Mouse (Mus musculus): ENCODE measurements around the gene Bod1l. TPM values are rescaled to one million over a fixed set of nuclear protein-coding genes. Genes with fewer than 3 reads are reported as not detected.

The Bod1l gene
- total and polyA plus RNA-seq, 3 experiments, result 8.9 to 16.5 (median 15.4) TPM

GRCm38 (mm10) chr5:41775273-41775672 is 68.8 kb downstream of the Bod1l start:
- Histone ChIP-seq H3K9me3 (replicated peaks; ENCODE audit: low read length) (no peaks in the 10 kb centered on the region), H3K36me3 (replicated peaks in 1 of 2; ENCODE audit: control insufficient read depth in 1 of 2, insufficient read depth in 1 of 2, low read length in 1 of 2) (no peaks in the 10 kb centered on the region), H3K4me2 (ENCODE audit: insufficient read depth, low read depth, poor library complexity, severe bottlenecking) (no peak overlapping the region), H3K27me3 (replicated peaks) (no peaks in the 10 kb centered on the region), H3K27ac (ENCODE audit: insufficient read depth, low read depth) (no peak overlapping the region), H3K79me2 (replicated peaks; ENCODE audit: control insufficient read depth, extremely low read depth, insufficient read depth, poor library complexity, severe bottlenecking) (no peaks in the 10 kb centered on the region), H3K4me3 (replicated peaks in 1 of 3; ENCODE audit: low read depth in 2 of 3, low read length in 2 of 3, poor library complexity in 1 of 3) (no peak overlapping the region), H3K4me1 (ENCODE audit: control insufficient read depth in 1 of 2, insufficient read depth in 2 of 2) (peaks cover 0 to 12% of the 10 kb centered on the region in 2 experiments; a peak in 2 of 4 replicates), H3K9ac (ENCODE audit: insufficient read depth, low read depth) (no peak overlapping the region)
- in situ Hi-C loops (cut with MboI; ENCODE audit: low pct_ligation_motif_present, low pct_unique_long_range_greater_than_20kb, low sequenced_read_pairs) (no loop called here), dilution Hi-C loops (cut with MboI; ENCODE audit: extremely low pct_ligation_motif_present, extremely low pct_unique_long_range_greater_than_20kb, low sequenced_read_pairs) (no loop called here)
- peak; percentile 30 for DNase-seq (ENCODE audit: extremely low read depth)
- TF ChIP-seq JUND (conservative IDR thresholded peaks at IDR 0.05; ENCODE audit: low read depth, low read length) (no peak), JUN (IDR thresholded peaks at IDR 0.05; ENCODE audit: insufficient read depth, low read depth, low read length) (no peak), BHLHE40 (IDR thresholded peaks at IDR 0.05; ENCODE audit: low read depth, low read length) (peak; percentile 9; the same call in 1 of the 2 replicates)

- H3K9ac ChIP-seq (ENCODE audit: insufficient read depth, low read depth), result peak overlapping the region; percentile 36; the same call in 1 of the 2 replicates
- dilution Hi-C loops (cut with MboI; ENCODE audit: extremely low pct_ligation_motif_present, extremely low pct_unique_long_range_greater_than_20kb, low sequenced_read_pairs), result no loop called here
- peak overlapping the region in 2 of 3 experiments; percentile 44 to 51 for H3K4me3 ChIP-seq (replicated peaks in 1 of 3; ENCODE audit: low read depth in 2 of 3, low read length in 2 of 3, poor library complexity in 1 of 3)
- no peaks in the 10 kb centered on the region for H3K36me3 ChIP-seq (replicated peaks in 1 of 2; ENCODE audit: control insufficient read depth in 1 of 2, insufficient read depth in 1 of 2, low read length in 1 of 2)
- H3K79me2 ChIP-seq (replicated peaks; ENCODE audit: control insufficient read depth, extremely low read depth, insufficient read depth, poor library complexity, severe bottlenecking), result no peaks in the 10 kb centered on the region
- in situ Hi-C loops (cut with MboI; ENCODE audit: low pct_ligation_motif_present, low pct_unique_long_range_greater_than_20kb, low sequenced_read_pairs), result loop anchor here (25.0 kb wide), 1 partner anchor 631 kb away; no protein-coding TSS in a partner anchor
- no peaks in the 10 kb centered on the region for H3K27me3 ChIP-seq (replicated peaks)
- H3K27ac ChIP-seq (ENCODE audit: insufficient read depth, low read depth), result no peak overlapping the region
- H3K4me2 ChIP-seq (ENCODE audit: insufficient read depth, low read depth, poor library complexity, severe bottlenecking), result peak overlapping the region; percentile 74
- peaks cover 0 to 6% of the 10 kb centered on the region in 2 experiments; a peak in 2 of 4 replicates for H3K4me1 ChIP-seq (ENCODE audit: control insufficient read depth in 1 of 2, insufficient read depth in 2 of 2)
- peak; percentile 89 for DNase-seq (ENCODE audit: extremely low read depth)
- peaks cover 18% of the 10 kb centered on the region for H3K9me3 ChIP-seq (replicated peaks; ENCODE audit: low read length)
- TF ChIP-seq USF1 (IDR thresholded peaks at IDR 0.05; ENCODE audit: low read depth, low read length) (no peak), ZMIZ1 (IDR thresholded peaks at IDR 0.05; ENCODE audit: low read depth, low read length) (no peak), SIN3A (IDR thresholded peaks at IDR 0.05; ENCODE audit: low read length) (peak; percentile 69; the same call in 1 of the 2 replicates), MAZ (IDR thresholded peaks at IDR 0.05; ENCODE audit: low read depth, low read length) (no peak), MYC (IDR thresholded peaks at IDR 0.05; ENCODE audit: low read depth, low read length) (peak; percentile 77; the same call in 1 of the 2 replicates), CHD1 (IDR thresholded peaks at IDR 0.05; ENCODE audit: low read depth, low read length) (peak; percentile 66; the same call in 1 of the 2 replicates), E2F4 (IDR thresholded peaks at IDR 0.05; ENCODE audit: insufficient replicate concordance, low read depth, low read length) (0 out of 2 replicates have a peak, but pooled peaks have one; percentile 58), CHD2 (IDR thresholded peaks at IDR 0.05; ENCODE audit: low read length) (no peak), ETS1 (conservative IDR thresholded peaks at IDR 0.05; ENCODE audit: low read depth, low read length) (peak; percentile 31; the same call in 1 of the 2 replicates), KAT2A (IDR thresholded peaks at IDR 0.05; ENCODE audit: insufficient replicate concordance, low read length) (no peak), GABPA (IDR thresholded peaks at IDR 0.05; ENCODE audit: insufficient replicate concordance, low read depth, low read length) (no peak), USF2 (conservative IDR thresholded peaks at IDR 0.05; ENCODE audit: low read depth, low read length) (no peak), JUN (IDR thresholded peaks at IDR 0.05; ENCODE audit: insufficient read depth, low read depth, low read length) (0 out of 2 replicates have a peak, but pooled peaks have one; percentile 29), POLR2AphosphoS2 (IDR thresholded peaks at IDR 0.05; ENCODE audit: low read depth, low read length) (no peak), TCF12 (IDR thresholded peaks at IDR 0.05; ENCODE audit: low read depth, low read length) (peak; percentile 57; the same call in 1 of the 2 replicates), ZNF384 (IDR thresholded peaks at IDR 0.05; ENCODE audit: low read depth, low read length) (peak; percentile 80), BHLHE40 (IDR thresholded peaks at IDR 0.05; ENCODE audit: low read depth, low read length) (peak; percentile 71), ZC3H11A (IDR thresholded peaks at IDR 0.05; ENCODE audit: low read depth, low read length) (peak; percentile 71), NRF1 (IDR thresholded peaks at IDR 0.05; ENCODE audit: low read depth, low read length) (peak; percentile 44), IRF4 (IDR thresholded peaks at IDR 0.05; ENCODE audit: low read depth, low read length) (peak; percentile 79), MAX (IDR thresholded peaks at IDR 0.05; ENCODE audit: low read length) (peak; percentile 62; the same call in 1 of the 2 replicates), POLR2A (IDR thresholded peaks at IDR 0.05; ENCODE audit: low read depth, low read length) (no peak), NELFE (IDR thresholded peaks at IDR 0.05; ENCODE audit: low read depth, low read length) (peak; percentile 62; the same call in 1 of the 2 replicates), ZKSCAN1 (IDR thresholded peaks at IDR 0.05; ENCODE audit: borderline replicate concordance, low read depth, low read length) (no peak), RCOR1 (conservative IDR thresholded peaks at IDR 0.05; ENCODE audit: low read depth, low read length) (peak; percentile 66; the same call in 1 of the 2 replicates), JUND (conservative IDR thresholded peaks at IDR 0.05; ENCODE audit: low read depth, low read length) (peak; percentile 56), ELF1 (IDR thresholded peaks at IDR 0.05; ENCODE audit: low read depth, low read length) (peak; percentile 52; the same call in 1 of the 2 replicates), MXI1 (IDR thresholded peaks at IDR 0.05; ENCODE audit: low read depth, low read length) (0 out of 2 replicates have a peak, but pooled peaks have one; percentile 41), HCFC1 (IDR thresholded peaks at IDR 0.05; ENCODE audit: low read depth, low read length) (no peak; the same call in 1 of the 2 replicates), CTCF (conservative IDR thresholded peaks at IDR 0.05 in 1 of 2, IDR thresholded peaks at IDR 0.05 in 1 of 2; ENCODE audit: low read depth in 2 of 2, low read length in 2 of 2) (peak; percentile 82 to 95)
Observed at GRCm38 (mm10) chr5:41768382-41769040, 75.6 kb downstream of the Bod1l start.

Measured in CH12.LX (cell line).